ENCODE assay signal across 25 mouse cellular contexts in the genomic region with DNA sequence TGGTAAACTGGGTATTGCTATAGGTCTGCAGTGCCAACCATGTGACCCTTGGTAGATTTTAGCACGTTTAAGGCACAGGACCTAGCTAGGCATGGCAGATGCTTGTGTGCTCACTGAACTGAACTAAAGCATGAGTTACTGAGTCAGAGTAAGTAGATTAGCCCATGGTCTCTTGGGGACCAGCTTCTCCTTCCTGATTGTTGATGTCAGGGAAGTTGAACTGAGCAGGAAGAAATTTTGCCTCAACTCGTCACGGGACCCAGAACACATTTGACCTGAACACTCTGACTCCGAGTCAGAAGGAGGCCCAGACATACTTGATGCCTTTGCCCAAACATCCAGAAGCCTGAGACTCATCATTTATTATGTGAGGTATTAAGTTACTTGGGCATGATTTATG. TPM values are rescaled to one million over a fixed set of nuclear protein-coding genes. Genes with fewer than 3 reads are reported as not detected.
DNase-seq lines count a peak whose midpoint lies in the region; ATAC-seq and TF ChIP-seq lines count a peak whose summit lies in the region.
"Had no signal": no experiment of that assay in that cellular context is flagged by ENCODE, and none has a peak within 500 bp of the region (broad histone marks: within the 10 kb centered on the region; RNA-seq: fewer than 3 reads in every experiment).

No protein-coding gene starts in this region.

- peak overlapping the region; percentile 63 for H3K27ac ChIP-seq in gastrocnemius, adult 2 months
- no peak overlapping the region for H3K27ac ChIP-seq in midbrain, postnatal 0 days (ENCODE audit: low read depth, low read length)
- no peak overlapping the region for H3K27ac ChIP-seq in midbrain, embryonic 10.5 days (replicated peaks)
- H3K27ac ChIP-seq: embryonic facial prominence, embryonic 13.5 days; embryonic facial prominence, embryonic 15.5 days; forebrain, embryonic 10.5 days; forebrain, embryonic 12.5 days; forebrain, embryonic 15.5 days had no signal

- no peaks in the 10 kb centered on the region for H3K27me3 ChIP-seq in midbrain, postnatal 0 days (ENCODE audit: insufficient read depth, low read length)
- H3K27me3 ChIP-seq in midbrain, embryonic 10.5 days (ENCODE audit: low read depth, poor library complexity, severe bottlenecking), result no peaks in the 10 kb centered on the region
- H3K27me3 ChIP-seq in Patski, result no peaks in the 10 kb centered on the region
- H3K27me3 ChIP-seq: embryonic facial prominence, embryonic 13.5 days; embryonic facial prominence, embryonic 15.5 days; forebrain, embryonic 12.5 days; forebrain, embryonic 15.5 days had no signal

- peaks cover 80% of the 10 kb centered on the region for H3K36me3 ChIP-seq in midbrain, postnatal 0 days (ENCODE audit: insufficient read depth, low read length)
- peaks cover 100% of the 10 kb centered on the region for H3K36me3 ChIP-seq in midbrain, embryonic 10.5 days

- no peak overlapping the region for H3K4me2 ChIP-seq in midbrain, postnatal 0 days (ENCODE audit: low read depth, low read length, poor library complexity, severe bottlenecking)
- H3K4me2 ChIP-seq: embryonic facial prominence, embryonic 13.5 days; embryonic facial prominence, embryonic 15.5 days; forebrain, embryonic 12.5 days; forebrain, embryonic 15.5 days had no signal

- ATAC-seq in midbrain, postnatal 0 days (ENCODE audit: low FRiP score), result no peak
- peak; percentile 47 for ATAC-seq in Patski
- ATAC-seq: CD4-positive, CD25-positive, alpha-beta regulatory T cell, adult 4 months; forebrain, embryonic 15.5 days; forebrain, postnatal 0 days had no signal

- CTCF ChIA-PET in Patski (lab: Charles Lee), result interaction anchor here (1.1 to 3.1 kb wide), 2 partner anchors 14 to 15 kb away, joined by 4 to 10 read pairs; a partner anchor contains a TSS

- TF ChIP-seq CTCF in gastrocnemius, adult 2 months (IDR thresholded peaks at IDR 0.05), result no peak
- no peak for TF ChIP-seq CTCF in midbrain, postnatal 0 days (IDR thresholded peaks at IDR 0.05)
- no peak for TF ChIP-seq CTCF in Patski (IDR thresholded peaks at IDR 0.05)

- POLR2A ChIA-PET in Patski (lab: Charles Lee), result interaction anchor here (0.6 to 1.0 kb wide), 2 partner anchors 9 to 38 kb away, joined by 3 to 4 read pairs; no protein-coding TSS in a partner anchor

- no peak overlapping the region for H3K9ac ChIP-seq in midbrain, postnatal 0 days (replicated peaks; ENCODE audit: low read length, poor library complexity, severe bottlenecking)
- H3K9ac ChIP-seq: embryonic facial prominence, embryonic 13.5 days; embryonic facial prominence, embryonic 15.5 days; forebrain, embryonic 12.5 days; forebrain, embryonic 15.5 days; forebrain, postnatal 0 days had no signal

- in situ Hi-C loops in Patski (cut with MboI; ENCODE audit: low pct_unique_long_range_greater_than_20kb), result no loop called here

- intact Hi-C loops in gastrocnemius, adult 2 months (cut with DNase I), result no loop called here
- intact Hi-C loops in gastrocnemius, postnatal 36 days (cut with DNase I), result no loop called here

- H3K4me1 ChIP-seq in midbrain, postnatal 0 days (ENCODE audit: insufficient read depth, low read length), result no peaks in the 10 kb centered on the region
- H3K4me1 ChIP-seq in midbrain, embryonic 10.5 days, result no peaks in the 10 kb centered on the region
- H3K4me1 ChIP-seq: embryonic facial prominence, embryonic 13.5 days; embryonic facial prominence, embryonic 15.5 days; forebrain, embryonic 10.5 days; forebrain, embryonic 12.5 days; forebrain, embryonic 15.5 days had no signal

- H3K4me3 ChIP-seq in gastrocnemius, adult 2 months, result no peak overlapping the region
- no peak overlapping the region for H3K4me3 ChIP-seq in midbrain, postnatal 0 days (ENCODE audit: low read depth, low read length)
- H3K4me3 ChIP-seq in midbrain, embryonic 10.5 days, result no peak overlapping the region
- H3K4me3 ChIP-seq: embryonic facial prominence, embryonic 13.5 days; embryonic facial prominence, embryonic 15.5 days; erythroblast, embryonic 14.5 days; forebrain, embryonic 10.5 days; forebrain, embryonic 12.5 days; forebrain, embryonic 15.5 days had no signal

- H3K9me3 ChIP-seq in midbrain, postnatal 0 days (ENCODE audit: low read length), result no peaks in the 10 kb centered on the region
- no peaks in the 10 kb centered on the region for H3K9me3 ChIP-seq in midbrain, embryonic 10.5 days (replicated peaks)
- H3K9me3 ChIP-seq: embryonic facial prominence, embryonic 13.5 days; embryonic facial prominence, embryonic 15.5 days; forebrain, embryonic 10.5 days; forebrain, embryonic 12.5 days; forebrain, embryonic 15.5 days had no signal

- DNase-seq in gastrocnemius, adult 2 months, result no peak
- DNase-seq in gastrocnemius, postnatal 36 days, result no peak
- peak; percentile 17 for DNase-seq in midbrain, postnatal 0 days (ENCODE audit: low spot score)
- no peak for DNase-seq in midbrain, embryonic 10.5 days (ENCODE audit: low spot score)
- no peak for DNase-seq in Patski (ENCODE audit: low read depth, low spot score)
- no peak for DNase-seq in spleen, postnatal 36 days (ENCODE audit: low spot score in 2 of 2)
- DNase-seq: adrenal gland, adult 2 months; adrenal gland, postnatal 10 days; adrenal gland, postnatal 25 days; B cell, adult 2 months; cerebellum, adult 11 months; cerebellum, adult 18-20 months; cerebellum, adult 8-10 months; cerebellum, adult 9-11 months; cerebellum, postnatal 14 days; cerebellum, postnatal 36 days; embryo, embryonic 11 days; forebrain, postnatal 0 days had no signal

- WGBS in midbrain, postnatal 0 days, result 82% methylated on average over 4 of the region's 4 CpGs
- WGBS in midbrain, embryonic 10.5 days, result 90% methylated on average over 4 of the region's 4 CpGs

RNA-seq across cellular contexts. Expression of a gene that starts 14.7 kb away (rescaled TPM):
- total RNA-seq in gastrocnemius, adult 2 months (2021), result 10 to 100 TPM; 30.6 to 31.1 TPM
- total RNA-seq in gastrocnemius, postnatal 36 days (2021), result 10 to 100 TPM; 28.3 to 29.4 TPM
- total RNA-seq in midbrain, postnatal 0 days (2014; rRNA removed), result 48.5 and 48.9 TPM in 2 replicates
- 135 and 142 TPM in 2 replicates for polyA plus RNA-seq in midbrain, postnatal 0 days (2015; fragmentation: Nextera tagmentation; extraction: Ambion mirVana)
- polyA plus RNA-seq in midbrain, embryonic 10.5 days (2016; fragmentation: Nextera tagmentation; extraction: Ambion mirVana), result 168 and 187 TPM in 2 replicates
- 134 TPM for polyA plus RNA-seq in Patski (2021)

RNA-seq across cellular contexts. Expression of a gene that starts 37.0 kb away (rescaled TPM):
- 10 to 100 TPM; 39.5 to 43.3 TPM for total RNA-seq in gastrocnemius, adult 2 months (2021)
- total RNA-seq in gastrocnemius, postnatal 36 days (2021), result 10 to 100 TPM; 32.6 to 37.6 TPM
- 63.6 and 75.0 TPM in 2 replicates for total RNA-seq in midbrain, postnatal 0 days (2014; rRNA removed)
- 32.1 and 35.3 TPM in 2 replicates for polyA plus RNA-seq in midbrain, postnatal 0 days (2015; fragmentation: Nextera tagmentation; extraction: Ambion mirVana)
- polyA plus RNA-seq in midbrain, embryonic 10.5 days (2016; fragmentation: Nextera tagmentation; extraction: Ambion mirVana), result 46.9 and 49.6 TPM in 2 replicates
- 107 TPM for polyA plus RNA-seq in Patski (2021)
